Mouse (Mus musculus) liver, postnatal 0 days (tissue): ENCODE results near the gene Bcas2. TPM values are rescaled to one million over a fixed set of nuclear protein-coding genes. Genes with fewer than 3 reads are reported as not detected.
"Not testable (repeated sequence)": the region's sequence is repeated elsewhere in the genome, so short reads cannot be mapped to it uniquely, and the experiment has no call there.

ENCODE experiments used
- ATAC-seq: fragments of 200-750 bp; cut with Nextera tagmentation; 2 replicates; pipeline ENCODE4 v1.8.0; 2017; ENCODE audit warnings: mild to moderate bottlenecking, moderate library complexity
- DNase-seq: peaks from one replicate; pipeline ENCODE4 v3.0.0-alpha.2; 2016
- H3K27ac ChIP-seq: fragments of 300-500 bp; sonication (generic); 2 replicates; pipeline ENCODE4 v1.5.1; 2014; ENCODE audit warnings: antibody characterized with exemption, moderate library complexity, mild to moderate bottlenecking, low read depth
- H3K27me3 ChIP-seq: fragments of 300-500 bp; sonication (generic); 2 replicates; pipeline ENCODE4 v1.6.1; 2014; ENCODE audit warnings: low read length, control low read depth, mixed read lengths; ENCODE audit not compliant: insufficient read depth
- H3K36me3 ChIP-seq: fragments of 300-500 bp; sonication (generic); replicated peaks from 2 replicates; pipeline ENCODE4 v1.6.1; 2014; ENCODE audit warnings: mild to moderate bottlenecking, control low read depth, low read length, moderate library complexity, mixed read lengths; ENCODE audit not compliant: insufficient read depth
- H3K4me1 ChIP-seq: fragments of 300-500 bp; sonication (generic); 2 replicates; pipeline ENCODE4 v1.6.1; 2014; ENCODE audit warnings: antibody characterized with exemption, mild to moderate bottlenecking, control low read depth; ENCODE audit not compliant: insufficient read depth
- H3K4me2 ChIP-seq: fragments of 300-500 bp; sonication (generic); 2 replicates; pipeline ENCODE4 v1.6.1; 2014; ENCODE audit warnings: low read depth, mild to moderate bottlenecking, low read length, moderate library complexity, mixed read lengths
- H3K4me3 ChIP-seq: fragments of 300-500 bp; sonication (generic); 2 replicates; pipeline ENCODE4 v1.5.1; 2014; ENCODE audit warnings: low read depth, low read length
- H3K9ac ChIP-seq: fragments of 300-500 bp; sonication (generic); replicated peaks from 2 replicates; pipeline ENCODE4 v1.6.1; 2014; ENCODE audit warnings: mild to moderate bottlenecking, moderate library complexity
- H3K9me3 ChIP-seq: fragments of 300-500 bp; sonication (generic); 2 replicates; pipeline ENCODE4 v1.6.1; 2016; ENCODE audit warnings: mild to moderate bottlenecking, control low read depth, low read length, mixed read lengths
- CTCF ChIP-seq: sonication (generic); IDR thresholded peaks from 2 replicates; pipeline ENCODE4 v1.5.1; 2016; ENCODE audit warnings: antibody characterized with exemption, low read depth
- EP300 ChIP-seq: IDR thresholded peaks from 2 replicates; pipeline ENCODE4 v1.6.1; 2016; ENCODE audit warnings: antibody characterized with exemption, low read depth, mild to moderate bottlenecking
- WGBS: fragments of 180-500 bp; shearing (Covaris S2); extraction: QIAGEN DNeasy Blood & Tissue Kit; methylation state at CpG from one replicate; pipeline ENCODE4 v1.1.7; 2014; ENCODE audit not compliant: insufficient replicate concordance; 5-methylcytosine and 5-hydroxymethylcytosine counted together
- polyA plus RNA-seq: library from polyadenylated mRNA; unstranded; fragments of >200 nt; fragmentation: Nextera tagmentation; extraction: Ambion mirVana; gene quantifications from 2 replicates; pipeline ENCODE4 v1.2.1, GENCODE M21; 2015

Gene Bcas2
- polyA plus RNA-seq, 1 experiment from 2014 or later, result 73.7 TPM

GRCm38 (mm10) chr3:103214593-103215285 lies 43.3 kb downstream of the Bcas2 start:
- Histone ChIP-seq H3K4me3 (no peak overlapping the region), H3K9ac (no peak overlapping the region), H3K4me2 (no peak overlapping the region), H3K9me3 (no peaks in the 10 kb centered on the region), H3K4me1 (peaks cover 5% of the 10 kb centered on the region; the same call in 1 of the 2 replicates), H3K27me3 (no peaks in the 10 kb centered on the region), H3K27ac (no peak overlapping the region), H3K36me3 (no peaks in the 10 kb centered on the region)
- no peak for TF ChIP-seq CTCF
- TF ChIP-seq EP300, result no peak
- WGBS, result 66% methylated on average over 8 of the region's 8 CpGs
- ATAC-seq (peak; percentile 94), DNase-seq (peak; percentile 38)

- H3K4me3 ChIP-seq, DNase-seq, ATAC-seq, H3K36me3 ChIP-seq, H3K27ac ChIP-seq, H3K9me3 ChIP-seq, H3K4me1 ChIP-seq, H3K9ac ChIP-seq, H3K27me3 ChIP-seq, H3K4me2 ChIP-seq: not testable (repeated sequence)
- WGBS, result 87% methylated on average over 8 of the region's 8 CpGs
Observed at GRCm38 (mm10) chr3:103215399-103215798, 43.9 kb downstream of the Bcas2 start.

GRCm38 (mm10) chr3:103221435-103221834 lies 50.0 kb downstream of the Bcas2 start:
- Histone ChIP-seq H3K4me2 (no peak overlapping the region), H3K36me3 (no peaks in the 10 kb centered on the region), H3K27me3 (no peaks in the 10 kb centered on the region), H3K4me1 (no peaks in the 10 kb centered on the region), H3K27ac (no peak overlapping the region), H3K4me3 (no peak overlapping the region), H3K9me3 (peaks cover 2% of the 10 kb centered on the region; the same call in 1 of the 2 replicates), H3K9ac (no peak overlapping the region)
- TF ChIP-seq EP300 (no peak), CTCF (no peak)
- ATAC-seq (no peak), DNase-seq (no peak)
- 78% methylated on average over 2 of the region's 2 CpGs for WGBS

GRCm38 (mm10) chr3:103223752-103224151 lies 52.3 kb downstream of the Bcas2 start:
- Histone ChIP-seq H3K27me3 (no peaks in the 10 kb centered on the region), H3K4me1 (no peaks in the 10 kb centered on the region), H3K36me3 (no peaks in the 10 kb centered on the region), H3K4me2 (no peak overlapping the region), H3K9ac (no peak overlapping the region), H3K9me3 (peaks cover 8% of the 10 kb centered on the region), H3K4me3 (no peak overlapping the region), H3K27ac (no peak overlapping the region)
- 69% methylated on average over 4 of the region's 4 CpGs for WGBS
- DNase-seq (peak; percentile 25), ATAC-seq (no peak)
- peak; percentile 49 for TF ChIP-seq CTCF
- TF ChIP-seq EP300, result no peak

- no peak overlapping the region for H3K4me2 ChIP-seq
- ATAC-seq (no peak), DNase-seq (no peak)
- no peak overlapping the region for H3K9ac ChIP-seq
- H3K27ac ChIP-seq, result no peak overlapping the region
- no peak overlapping the region for H3K4me3 ChIP-seq
- peaks cover 11% of the 10 kb centered on the region for H3K9me3 ChIP-seq
- no peaks in the 10 kb centered on the region for H3K27me3 ChIP-seq
- TF ChIP-seq CTCF (no peak), EP300 (no peak)
- no peaks in the 10 kb centered on the region for H3K4me1 ChIP-seq
- WGBS, result 80% methylated on average over 12 of the region's 12 CpGs
- no peaks in the 10 kb centered on the region for H3K36me3 ChIP-seq
Observed at GRCm38 (mm10) chr3:103224231-103224765, 52.8 kb downstream of the Bcas2 start.

- peaks cover 11% of the 10 kb centered on the region; the same call in 1 of the 2 replicates for H3K9me3 ChIP-seq
- H3K4me2 ChIP-seq, result no peak overlapping the region
- no peak overlapping the region for H3K9ac ChIP-seq
- no peaks in the 10 kb centered on the region for H3K4me1 ChIP-seq
- H3K27me3 ChIP-seq, result no peaks in the 10 kb centered on the region
- ATAC-seq (no peak), DNase-seq (no peak)
- no peak overlapping the region for H3K4me3 ChIP-seq
- H3K27ac ChIP-seq, result no peak overlapping the region
- no peak for TF ChIP-seq EP300
- TF ChIP-seq CTCF, result no peak
- no peaks in the 10 kb centered on the region for H3K36me3 ChIP-seq
- WGBS, result 87% methylated on average over 1 of the region's 1 CpGs
Observed at GRCm38 (mm10) chr3:103227729-103228128, 56.3 kb downstream of the Bcas2 start.

Other genes starting within 250 kb of the Bcas2 start
- not detected in 2 replicates for gene Sycp1, start 235.6 kb upstream of the Bcas2 start, polyA plus RNA-seq
- 2.1 and 2.2 TPM in 2 replicates for gene Nr1h5, start 207.5 kb upstream of the Bcas2 start, polyA plus RNA-seq
- gene Sike1, start 175.9 kb upstream of the Bcas2 start, polyA plus RNA-seq, result 15.8 and 18.4 TPM in 2 replicates
- 75.0 and 85.1 TPM in 2 replicates for gene Csde1, start 151.2 kb upstream of the Bcas2 start, polyA plus RNA-seq
- 16.2 and 19.4 TPM in 2 replicates for gene Nras, start 113.4 kb upstream of the Bcas2 start, polyA plus RNA-seq
- gene Ampd1, start 97.6 kb upstream of the Bcas2 start, polyA plus RNA-seq, result 0.37 TPM in 1 of 2 replicates, not detected in the other
- 2.7 and 2.8 TPM in 2 replicates for gene Dennd2c, start 69.1 kb upstream of the Bcas2 start, polyA plus RNA-seq
- 3.1 and 3.4 TPM in 2 replicates for gene Trim33, start 107.6 kb downstream of the Bcas2 start, polyA plus RNA-seq